Mouse (Mus musculus) E14TG2a.4 (cell line): ENCODE data around the gene Gm42957.

ENCODE experiments used
- H3K27me3 ChIP-seq: 2 replicates; pipeline ENCODE4 v1.6.1; 2014; ENCODE audit warnings: low read length, control low read depth; ENCODE audit not compliant: insufficient read depth
- H3K36me3 ChIP-seq: 2 replicates; pipeline ENCODE4 v1.6.1; 2014; ENCODE audit warnings: low read length, control low read depth; ENCODE audit not compliant: insufficient read depth
- H3K4me1 ChIP-seq: replicated peaks from 2 replicates; pipeline ENCODE4 v1.6.1; 2014; ENCODE audit warnings: low read depth, low read length, control low read depth
- H3K4me3 ChIP-seq: replicated peaks from 2 replicates; pipeline ENCODE4 v1.5.1; 2014; ENCODE audit warnings: mild to moderate bottlenecking, low read length
- H3K9me3 ChIP-seq: 2 replicates; pipeline ENCODE4 v1.6.1; 2014; ENCODE audit warnings: low read length, control low read depth
- CTCF ChIP-seq: conservative IDR thresholded peaks from 2 replicates; pipeline ENCODE4 v1.5.1; 2014; ENCODE audit warnings: low read length
- NANOG ChIP-seq: IDR thresholded peaks from 2 replicates; pipeline ENCODE4 v1.6.1; 2014; ENCODE audit warnings: borderline replicate concordance, low read length, mixed read lengths
- POU5F1 ChIP-seq: IDR thresholded peaks from 2 replicates; pipeline ENCODE4 v1.6.1; 2014; ENCODE audit warnings: low read length, borderline replicate concordance

Gm42957 gene

GRCm38 (mm10) chr3:96688854-96689253 is 53.6 kb downstream of the Gm42957 start:
- Histone ChIP-seq H3K4me3 (peak overlapping the region; percentile 44; the same call in 1 of the 2 replicates), H3K36me3 (no peaks in the 10 kb centered on the region), H3K9me3 (no peaks in the 10 kb centered on the region), H3K4me1 (peaks cover 72% of the 10 kb centered on the region), H3K27me3 (peaks cover 29% of the 10 kb centered on the region)
- TF ChIP-seq CTCF (no peak), POU5F1 (no peak), NANOG (no peak)

- no peaks in the 10 kb centered on the region for H3K9me3 ChIP-seq
Measured at GRCm38 (mm10) chr3:96690298-96690697, 55.0 kb downstream of the Gm42957 start.

GRCm38 (mm10) chr3:96692506-96692905 is 57.2 kb downstream of the Gm42957 start:
- TF ChIP-seq NANOG = no peak
- peak; percentile 31 for TF ChIP-seq CTCF
- TF ChIP-seq POU5F1 = no peak
- H3K9me3 ChIP-seq = no peaks in the 10 kb centered on the region

More at GRCm38 (mm10) chr3:96690298-96690697, 55.0 kb downstream of the Gm42957 start:
- no peak for TF ChIP-seq POU5F1
- TF ChIP-seq CTCF = peak; percentile 18; the same call in 1 of the 2 replicates
- no peak for TF ChIP-seq NANOG
- H3K4me3 ChIP-seq = no peak overlapping the region
- H3K27me3 ChIP-seq = peaks cover 14% of the 10 kb centered on the region
- no peaks in the 10 kb centered on the region for H3K36me3 ChIP-seq
- peaks cover 63% of the 10 kb centered on the region for H3K4me1 ChIP-seq

DNA sequence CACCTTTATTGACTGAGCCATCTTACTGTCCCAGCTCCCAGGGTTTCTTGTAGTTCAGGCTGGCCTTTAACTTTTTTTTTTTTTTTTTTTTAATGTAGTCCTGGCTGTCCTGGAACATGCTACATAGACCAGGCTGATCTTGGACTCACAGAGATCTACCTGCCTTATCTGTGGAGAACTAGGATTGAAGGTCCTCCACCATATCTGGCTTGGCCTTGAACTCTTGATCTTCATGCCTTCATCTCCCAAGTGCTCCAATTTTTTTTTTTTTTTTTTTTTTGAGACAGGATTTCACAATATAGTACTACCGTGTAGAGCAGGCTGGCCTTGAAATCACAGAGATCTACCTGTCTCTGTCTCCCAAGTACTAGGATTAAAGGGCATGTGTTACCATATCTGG is 58.3 kb downstream of the Gm42957 start:
- Histone ChIP-seq H3K4me3 (peak overlapping the region; percentile 24), H3K9me3 (no peaks in the 10 kb centered on the region), H3K27me3 (peaks cover 9% of the 10 kb centered on the region; the same call in 1 of the 2 replicates), H3K36me3 (no peaks in the 10 kb centered on the region), H3K4me1 (peaks cover 73% of the 10 kb centered on the region)
- TF ChIP-seq POU5F1 (no peak), NANOG (no peak), CTCF (no peak)

More at GRCm38 (mm10) chr3:96692506-96692905, 57.2 kb downstream of the Gm42957 start:
- H3K4me3 ChIP-seq = no peak overlapping the region
- H3K4me1 ChIP-seq = peaks cover 66% of the 10 kb centered on the region
- no peaks in the 10 kb centered on the region for H3K36me3 ChIP-seq
- H3K27me3 ChIP-seq = peaks cover 9% of the 10 kb centered on the region; the same call in 1 of the 2 replicates

DNA sequence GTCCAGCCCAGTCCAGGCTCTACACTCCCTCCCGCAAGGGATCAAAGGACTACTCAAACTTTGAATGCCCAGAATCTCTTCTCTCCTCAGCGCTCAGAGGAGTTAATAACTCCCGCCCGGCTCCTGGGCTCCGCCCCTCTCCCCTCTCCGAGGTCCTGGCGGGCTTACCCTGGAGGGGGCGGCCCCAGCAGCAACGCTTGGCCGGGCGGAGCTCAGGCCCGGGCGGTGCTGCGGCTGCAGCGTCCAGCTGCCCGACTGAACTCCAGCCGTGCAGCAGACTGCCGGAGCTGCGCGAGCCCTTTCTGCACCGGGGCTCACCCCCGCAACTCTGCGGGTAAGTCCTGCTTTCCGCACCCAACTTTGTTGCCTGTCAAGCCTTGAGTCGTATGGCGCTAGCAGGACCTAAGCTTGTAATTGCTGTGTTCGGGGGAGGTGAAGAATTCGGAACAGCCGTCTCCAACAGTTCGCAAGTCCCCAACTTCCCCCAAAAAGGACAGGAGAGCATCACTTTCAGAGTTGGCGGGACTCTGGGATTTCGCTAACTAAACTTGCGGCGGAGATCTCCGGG is 61.0 kb downstream of the Gm42957 start, which contains the start of gene Pias3:
Pias3 (plus strand) TSS at position 187 of the 568 bp plus-strand sequence.
- Histone ChIP-seq H3K27me3 (no peaks in the 10 kb centered on the region), H3K4me3 (peak within 1 kb of the TSS; percentile 98), H3K9me3 (no peaks in the 10 kb centered on the region), H3K36me3 (peaks cover 13% of the 10 kb centered on the region), H3K4me1 (peaks cover 76% of the 10 kb centered on the region)
- no peak for TF ChIP-seq CTCF

- peak overlapping the region; percentile 98 for H3K4me3 ChIP-seq
- H3K27me3 ChIP-seq = no peaks in the 10 kb centered on the region
- TF ChIP-seq CTCF (no peak), NANOG (no peak), POU5F1 (no peak)
- peaks cover 21% of the 10 kb centered on the region for H3K36me3 ChIP-seq
- H3K9me3 ChIP-seq = no peaks in the 10 kb centered on the region
- H3K4me1 ChIP-seq = peaks cover 76% of the 10 kb centered on the region
Measured at GRCm38 (mm10) chr3:96696766-96697732, 61.8 kb downstream of the Gm42957 start.

GRCm38 (mm10) chr3:96698993-96699690 is 63.9 kb downstream of the Gm42957 start:
- Histone ChIP-seq H3K4me1 (peaks cover 79% of the 10 kb centered on the region), H3K4me3 (peak overlapping the region; percentile 39), H3K36me3 (peaks cover 40% of the 10 kb centered on the region), H3K27me3 (no peaks in the 10 kb centered on the region), H3K9me3 (no peaks in the 10 kb centered on the region)
- TF ChIP-seq POU5F1 = no peak
- TF ChIP-seq NANOG = no peak
- no peak for TF ChIP-seq CTCF

DNA sequence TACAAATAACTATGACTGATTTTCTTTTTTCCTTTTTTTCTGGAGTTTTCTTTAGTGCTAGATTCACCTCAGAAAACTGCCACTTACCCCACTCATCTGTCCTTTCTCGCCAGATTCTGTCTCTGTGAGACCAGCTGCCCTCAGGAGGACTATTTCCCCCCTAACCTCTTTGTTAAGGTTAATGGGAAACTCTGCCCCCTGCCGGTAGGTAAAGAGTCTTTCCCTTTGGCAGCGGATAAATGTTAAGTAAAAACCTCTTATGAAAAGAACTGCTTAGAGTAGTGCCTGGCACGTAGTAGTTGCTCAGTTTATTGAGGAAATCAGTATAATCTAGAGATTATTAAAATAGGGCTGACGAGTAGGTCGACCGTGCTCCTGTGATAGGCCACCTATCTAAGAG is 65.1 kb downstream of the Gm42957 start:
- H3K4me1 ChIP-seq = peaks cover 86% of the 10 kb centered on the region
- H3K4me3 ChIP-seq = no peak overlapping the region
- H3K27me3 ChIP-seq = no peaks in the 10 kb centered on the region
- peak; percentile 77 for TF ChIP-seq CTCF
- TF ChIP-seq POU5F1 = no peak
- peaks cover 53% of the 10 kb centered on the region for H3K36me3 ChIP-seq
- no peaks in the 10 kb centered on the region for H3K9me3 ChIP-seq
